Mouse (Mus musculus) heart, adult 2 months (tissue): Measurements from ENCODE around the gene Arhgap31. TPM values are rescaled to one million over a fixed set of nuclear protein-coding genes. Genes with fewer than 3 reads are reported as not detected.

ENCODE experiments used
- DNase-seq, 2 experiments: peaks; one replicate each; pipeline ENCODE4 v3.0.0; 2021
- H3K27ac ChIP-seq: fragments of 200-600 bp; 2 replicates; pipeline ENCODE4 v1.8.1; 2022
- H3K27me3 ChIP-seq: fragments of 200-500 bp; 2 replicates; pipeline ENCODE4 v1.6.1; 2012; ENCODE audit warnings: mild to moderate bottlenecking, low read length, inconsistent platforms, mixed read lengths; ENCODE audit not compliant: control insufficient read depth, insufficient read depth
- H3K36me3 ChIP-seq: fragments of 200-500 bp; 2 replicates; pipeline ENCODE4 v1.6.1; 2012; ENCODE audit warnings: low read length, inconsistent platforms; ENCODE audit not compliant: control insufficient read depth, insufficient read depth
- H3K4me1 ChIP-seq: fragments of 200-500 bp; 2 replicates; pipeline ENCODE4 v1.6.1; 2011; ENCODE audit warnings: low read length; ENCODE audit not compliant: control insufficient read depth, insufficient read depth
- H3K4me3 ChIP-seq: fragments of 200-600 bp; 2 replicates; pipeline ENCODE4 v1.8.1; 2022
- H3K79me2 ChIP-seq: fragments of 200-500 bp; replicated peaks from 2 replicates; pipeline ENCODE4 v1.6.1; 2012; ENCODE audit warnings: mild to moderate bottlenecking, inconsistent platforms, low read length, moderate library complexity, mixed read lengths; ENCODE audit not compliant: control insufficient read depth, insufficient read depth
- H3K9ac ChIP-seq: fragments of 200-500 bp; 2 replicates; pipeline ENCODE4 v1.6.1; 2012; ENCODE audit warnings: low read depth, mild to moderate bottlenecking, control low read depth, inconsistent platforms, low read length, mixed read lengths
- CTCF ChIP-seq: fragments of 200-600 bp; IDR thresholded peaks from 2 replicates; pipeline ENCODE4 v1.8.1; 2022; ENCODE audit warnings: antibody characterized with exemption, mild to moderate bottlenecking, moderate library complexity
- EP300 ChIP-seq: fragments of 200-500 bp; IDR thresholded peaks from 2 replicates; pipeline ENCODE4 v1.6.1; 2011; ENCODE audit warnings: low read depth, low read length, control low read depth; ENCODE audit not compliant: insufficient read depth
- POLR2A ChIP-seq: fragments of 200-500 bp; IDR thresholded peaks from 2 replicates; pipeline ENCODE4 v1.6.1; 2011; ENCODE audit warnings: mild to moderate bottlenecking, low read depth, low read length, control low read depth; ENCODE audit not compliant: insufficient read depth
- WGBS: fragments of 180-500 bp; shearing (Covaris S2); methylation state at CpG from one replicate; pipeline ENCODE4 v1.1.7; 2018; 5-methylcytosine and 5-hydroxymethylcytosine counted together
- intact Hi-C: fragments of 180-260 bp; cut with DNase I; formaldehyde crosslinking; loops from one replicate; pipeline ENCODE4 v1.15.1; 2025
- polyA plus RNA-seq: library from polyadenylated mRNA; depleted of rRNA; stranded (reverse); fragments of >200 nt; gene quantifications from 2 replicates; pipeline ENCODE4 v1.2.3, GENCODE M21; 2012
- total RNA-seq, 2 experiments: library from RNA; stranded (reverse); gene quantifications; 2 replicates each; pipeline ENCODE4 v1.2.3; 2021

The Arhgap31 gene
- total and polyA plus RNA-seq, 3 experiments: 14.1 to 41.2 (median 38.2) TPM

- intact Hi-C loops: no loop called here
- TF ChIP-seq CTCF: no peak
- no peak for TF ChIP-seq POLR2A
- TF ChIP-seq EP300: no peak
Measured at GRCm38 (mm10) chr16:38750803-38751202, 37.7 kb upstream of the Arhgap31 start.

GRCm38 (mm10) chr16:38743941-38744673 lies 31.0 kb upstream of the Arhgap31 start:
- H3K9ac ChIP-seq: peak overlapping the region; percentile 50; the same call in 1 of the 2 replicates
- H3K27me3 ChIP-seq: no peaks in the 10 kb centered on the region
- peaks cover 5% of the 10 kb centered on the region for H3K4me1 ChIP-seq
- DNase-seq: no peak
- H3K4me3 ChIP-seq: peak overlapping the region; percentile 10; the same call in 1 of the 2 replicates
- peaks cover 1% of the 10 kb centered on the region; the same call in 1 of the 2 replicates for H3K79me2 ChIP-seq
- TF ChIP-seq CTCF (no peak), POLR2A (peak; percentile 58; the same call in 1 of the 2 replicates)
- intact Hi-C loops: loop anchor here (2.0 kb wide), 1 partner anchor 13 kb away; no protein-coding TSS in a partner anchor
- peak overlapping the region; percentile 71 for H3K27ac ChIP-seq
- WGBS: 85% methylated on average over 10 of the region's 10 CpGs
- H3K36me3 ChIP-seq: peaks cover 13% of the 10 kb centered on the region

More at GRCm38 (mm10) chr16:38750803-38751202, 37.7 kb upstream of the Arhgap31 start:
- Histone ChIP-seq H3K4me1 (peaks cover 3% of the 10 kb centered on the region; the same call in 1 of the 2 replicates), H3K36me3 (peaks cover 6% of the 10 kb centered on the region), H3K79me2 (no peaks in the 10 kb centered on the region), H3K4me3 (no peak overlapping the region), H3K9ac (no peak overlapping the region), H3K27me3 (no peaks in the 10 kb centered on the region), H3K27ac (no peak overlapping the region)
- DNase-seq: no peak
- whole genome bisulfite sequencing: 83% methylated on average over 6 of the region's 6 CpGs

GRCm38 (mm10) chr16:38742659-38743131 lies 29.6 kb upstream of the Arhgap31 start:
- DNase-seq: no peak
- H3K27ac ChIP-seq: peak overlapping the region; percentile 90
- peaks cover 13% of the 10 kb centered on the region for H3K36me3 ChIP-seq
- peak overlapping the region; percentile 89 for H3K9ac ChIP-seq
- peaks cover 1% of the 10 kb centered on the region; the same call in 1 of the 2 replicates for H3K79me2 ChIP-seq
- WGBS: under 1% methylated on average over 13 of the region's 13 CpGs
- peaks cover 5% of the 10 kb centered on the region for H3K4me1 ChIP-seq
- no peaks in the 10 kb centered on the region for H3K27me3 ChIP-seq
- TF ChIP-seq POLR2A (0 out of 2 replicates have a peak, but pooled peaks have one; percentile 13), EP300 (no peak), CTCF (no peak)
- peak overlapping the region; percentile 81 for H3K4me3 ChIP-seq
- intact Hi-C loops: loop anchor here (1.0 to 2.0 kb wide), 2 partner anchors 11 to 14 kb away; no protein-coding TSS in a partner anchor

- DNase-seq: peak; percentile 89
- H3K27ac ChIP-seq: peak within 1 kb of the TSS; percentile 90
- H3K36me3 ChIP-seq: peaks cover 13% of the 10 kb centered on the region
- intact Hi-C loops: loop anchor here (1.0 to 2.0 kb wide), 2 partner anchors 11 to 15 kb away; no protein-coding TSS in a partner anchor
- TF ChIP-seq EP300 (no peak), POLR2A (peak; percentile 58), CTCF (peak; percentile 60)
- peak within 1 kb of the TSS; percentile 89 for H3K9ac ChIP-seq
- H3K4me1 ChIP-seq: peaks cover 5% of the 10 kb centered on the region
- no peaks in the 10 kb centered on the region for H3K27me3 ChIP-seq
- under 1% methylated on average over 68 of the region's 69 CpGs for WGBS
- peaks cover 1% of the 10 kb centered on the region; the same call in 1 of the 2 replicates for H3K79me2 ChIP-seq
- H3K4me3 ChIP-seq: peak within 1 kb of the TSS; percentile 81
Measured at GRCm38 (mm10) chr16:38742113-38742658, 29.1 kb upstream of the Arhgap31 start, which contains the start of gene B4galt4. B4galt4 (plus strand) TSS chr16:38742264.

- Histone ChIP-seq H3K27me3 (no peaks in the 10 kb centered on the region), H3K27ac (peak overlapping the region; percentile 90), H3K4me1 (peaks cover 5% of the 10 kb centered on the region), H3K79me2 (peaks cover 1% of the 10 kb centered on the region; the same call in 1 of the 2 replicates), H3K36me3 (peaks cover 13% of the 10 kb centered on the region), H3K9ac (peak overlapping the region; percentile 36; the same call in 1 of the 2 replicates), H3K4me3 (peak overlapping the region; percentile 81)
- TF ChIP-seq EP300: no peak
- no peak for TF ChIP-seq CTCF
- no peak for TF ChIP-seq POLR2A
- intact Hi-C loops: no loop called here
- no peak for DNase-seq
- WGBS: 79% methylated on average over 13 of the region's 13 CpGs
Measured at GRCm38 (mm10) chr16:38741204-38741903, 28.3 kb upstream of the Arhgap31 start.
